Mouse (Mus musculus) gonadal fat pad, adult 2 months (tissue): ENCODE results near the gene Eya4. TPM values are rescaled to one million over a fixed set of nuclear protein-coding genes. Genes with fewer than 3 reads are reported as not detected.

Experiments
- DNase-seq: peaks from one replicate; pipeline ENCODE4 v3.0.0-alpha.2; 2012; ENCODE audit warnings: low read depth
- polyA plus RNA-seq: library from polyadenylated mRNA; depleted of rRNA; stranded (reverse); fragments of >200 nt; gene quantifications from 2 replicates; pipeline ENCODE4 v1.2.3, GENCODE M21; 2012

Eya4 gene
- polyA plus RNA-seq, 1 experiment = 0.32 TPM

- DNase-seq = no peak
These were observed 287.9 kb downstream of the Eya4 start for GRCm38 (mm10) chr10:23062719-23063118.

GRCm38 (mm10) chr10:23060694-23061060, 289.9 kb downstream of the Eya4 start:
- DNase-seq = no peak

- no peak for DNase-seq
These were observed 290.4 kb downstream of the Eya4 start for GRCm38 (mm10) chr10:23060041-23060693.

- DNase-seq = no peak
These were observed 297.1 kb downstream of the Eya4 start for GRCm38 (mm10) chr10:23053379-23053915.
